Mouse (Mus musculus) kidney, postnatal 25 days (tissue): Measurements from ENCODE around the gene Nol12.
A peak's percentile ranks its signal among the peaks of the same experiment; 100 is the strongest.

Experiments used
- DNase-seq, 2 experiments: peaks; one replicate each; pipeline ENCODE4 v3.0.0; 2021; ENCODE audit warnings: mixed read lengths in 2 of 2

The Nol12 gene

DNA sequence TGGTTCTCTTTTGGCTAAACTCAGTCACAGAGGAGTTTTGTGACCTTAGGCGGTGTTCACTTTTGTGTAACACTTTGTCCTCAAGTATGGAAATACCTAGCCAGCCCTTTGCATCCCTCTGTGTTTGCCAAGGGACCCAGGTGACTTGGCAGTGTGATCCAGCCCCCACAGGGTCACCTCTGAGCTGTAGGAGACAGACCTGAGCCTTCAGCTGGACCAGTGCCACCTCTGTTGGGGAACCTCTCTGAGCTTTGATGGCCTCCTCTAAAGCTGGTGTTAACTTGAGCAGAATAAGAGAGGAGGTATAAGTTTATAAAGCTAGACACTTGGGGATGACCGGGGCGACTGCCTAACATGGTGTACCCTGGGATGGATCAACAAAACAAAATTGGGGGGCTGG, 14.2 kb downstream of the Nol12 start:
- DNase-seq, result no peak

DNA sequence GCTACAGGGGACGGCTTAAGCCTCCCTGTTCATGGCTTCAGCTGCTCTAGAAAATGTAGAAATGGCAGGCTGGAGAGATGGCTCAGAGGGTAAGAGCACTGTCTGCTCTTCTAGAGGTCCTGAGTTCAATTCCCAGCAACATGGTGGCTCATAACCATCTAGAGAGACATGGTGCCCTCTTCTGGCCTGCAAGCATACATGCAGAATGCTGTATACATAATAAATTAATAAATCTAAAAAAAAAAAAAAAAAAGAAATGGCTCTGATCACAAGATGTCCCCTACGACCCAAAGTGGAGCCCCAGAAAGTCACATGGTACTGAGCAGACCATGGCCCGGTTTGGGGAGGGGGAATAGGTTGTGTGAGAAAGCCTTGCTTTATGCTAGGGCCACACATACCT, 20.9 kb downstream of the Nol12 start:
- no peak for DNase-seq

DNA sequence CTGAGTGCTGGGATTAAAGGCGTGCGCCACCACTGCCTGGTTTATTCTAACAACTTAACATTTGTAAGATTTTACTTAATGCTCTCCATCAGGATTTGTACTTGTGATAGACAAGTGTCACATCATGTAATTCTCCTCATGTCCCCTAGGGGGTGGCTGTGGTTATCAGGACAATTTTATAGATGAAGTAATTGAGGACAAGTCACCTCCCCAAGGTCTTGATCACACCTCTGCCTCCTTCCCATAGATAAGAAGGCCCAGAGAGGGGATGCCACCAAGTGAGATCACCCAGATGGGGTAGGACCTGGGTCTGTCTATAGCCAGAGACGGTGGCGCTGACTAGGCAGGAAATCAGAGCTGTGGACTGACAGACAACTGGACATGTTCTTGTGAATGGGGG, 21.6 kb downstream of the Nol12 start:
- peak in 1 of 2 experiments; percentile 36 for DNase-seq

DNA sequence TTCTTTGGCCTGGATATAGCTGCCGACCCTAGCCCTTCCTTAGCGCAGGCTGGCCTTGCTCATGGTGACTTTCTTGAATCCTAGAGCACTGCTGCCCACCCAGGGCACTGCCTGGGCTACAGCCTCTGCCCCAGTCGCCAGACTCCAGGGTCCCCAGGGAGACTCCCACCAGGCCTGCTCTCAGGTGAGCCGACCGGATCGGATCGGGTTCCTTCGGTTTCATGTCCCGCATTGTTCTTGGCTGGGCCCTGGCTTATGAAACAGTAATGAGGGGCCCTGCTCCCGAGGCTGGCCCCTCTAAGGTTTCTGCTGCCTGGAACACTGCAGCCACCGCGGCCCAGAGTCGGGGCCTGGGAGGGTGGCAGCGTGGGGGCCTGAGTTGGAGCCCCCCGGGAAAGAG, 22.3 kb downstream of the Nol12 start:
- DNase-seq, result no peak

DNA sequence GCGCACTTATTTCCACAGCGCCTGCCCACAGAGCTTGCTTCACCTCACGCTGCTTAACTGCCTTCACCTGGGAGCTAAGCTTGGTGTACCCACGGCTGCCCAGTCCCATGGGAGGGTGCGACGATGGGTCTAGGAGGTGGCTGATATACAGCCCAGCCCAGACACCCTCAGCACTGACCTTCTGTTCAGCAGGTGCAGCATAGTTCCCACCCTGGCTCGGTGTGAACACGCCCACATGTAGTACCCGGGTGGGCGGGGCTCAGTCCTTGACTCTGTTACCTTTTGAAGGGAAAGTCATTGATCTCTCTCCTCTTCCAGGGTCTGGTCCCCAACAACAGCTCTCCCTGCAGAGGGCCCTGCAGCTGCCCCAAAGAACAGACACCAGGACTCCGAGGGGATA, 24.8 kb downstream of the Nol12 start:
- DNase-seq, result no peak

DNA sequence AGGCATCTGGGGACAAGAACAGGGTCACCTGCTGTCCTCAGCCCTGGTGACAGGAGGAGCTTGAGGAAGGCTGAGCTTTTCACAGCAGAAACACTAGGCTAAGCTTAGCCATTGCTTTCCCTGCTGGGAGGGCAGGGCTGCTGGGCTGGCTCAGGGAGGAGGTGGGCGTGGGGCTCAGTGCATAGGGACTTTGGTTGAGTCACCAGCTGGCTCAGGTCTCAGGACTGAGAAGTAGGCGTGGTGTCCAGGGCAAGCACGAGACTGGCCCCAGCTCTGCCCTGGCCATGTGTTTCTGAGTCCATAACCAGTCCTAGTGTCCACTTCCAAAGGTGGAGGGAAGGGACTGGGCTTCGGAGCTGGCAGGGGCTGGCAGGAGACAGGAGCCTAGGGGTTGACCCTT, 25.4 kb downstream of the Nol12 start:
- DNase-seq, result no peak

DNA sequence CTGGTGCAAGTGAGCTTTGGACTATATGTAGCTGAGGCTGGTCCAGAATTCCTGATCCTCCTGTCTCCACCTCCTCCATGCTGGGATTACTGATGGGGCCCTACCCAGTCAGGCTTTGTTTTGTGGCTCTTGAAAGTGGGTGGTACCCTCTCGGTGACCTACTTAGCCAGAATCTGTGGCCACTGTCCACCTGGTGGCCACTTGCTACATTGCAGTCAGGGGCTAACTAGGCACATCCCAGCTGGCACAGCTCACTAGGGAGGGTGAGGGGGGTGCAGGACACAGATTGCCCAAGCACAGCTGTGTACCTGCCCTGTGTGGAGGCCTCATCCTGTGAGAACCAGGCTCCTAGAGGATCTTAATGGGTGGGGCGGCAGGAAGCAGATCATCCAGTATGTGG, 28.2 kb downstream of the Nol12 start:
- peak; percentile 80 for DNase-seq

DNA sequence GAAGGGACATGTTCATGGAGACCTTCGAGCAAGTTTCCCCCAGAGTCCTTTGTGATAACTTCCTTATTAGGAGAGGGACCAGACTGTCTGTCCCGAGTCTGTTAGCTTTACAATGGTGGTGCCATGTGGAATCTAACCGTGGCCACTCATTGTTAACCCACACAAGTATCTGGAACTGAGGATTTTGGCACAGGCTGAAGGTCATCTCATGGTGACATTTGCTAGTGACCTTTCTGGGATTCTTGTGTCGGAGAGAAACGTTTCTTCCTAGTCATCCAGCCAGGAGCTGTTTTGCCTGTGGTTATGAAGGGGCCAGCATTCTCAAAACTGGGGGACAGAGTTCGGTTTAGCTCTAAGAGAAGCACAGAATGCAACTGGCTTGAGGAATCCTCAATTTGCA, 36.9 kb downstream of the Nol12 start:
- DNase-seq, result no peak

DNA sequence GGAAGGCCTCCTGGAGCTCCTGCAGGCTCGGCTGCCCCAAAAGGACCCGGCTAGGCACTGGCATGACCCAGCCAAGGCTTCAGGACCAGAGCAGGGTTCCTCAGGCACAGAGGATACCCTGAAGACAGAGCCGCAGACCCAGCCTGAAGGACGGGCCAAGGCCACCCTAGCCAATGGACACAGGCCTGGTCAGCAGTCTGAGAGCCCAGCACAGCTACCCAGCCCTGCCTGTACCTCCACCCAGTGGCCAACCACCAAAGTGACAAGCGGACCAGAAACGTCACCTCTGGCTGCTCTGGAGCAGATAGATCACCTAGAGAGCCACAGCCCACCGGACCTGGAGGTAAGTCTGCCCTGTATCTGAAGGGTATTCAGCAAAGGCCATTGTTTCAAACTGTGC, 39.2 kb downstream of the Nol12 start:
- DNase-seq, result peak in 1 of 2 experiments; percentile 14

DNA sequence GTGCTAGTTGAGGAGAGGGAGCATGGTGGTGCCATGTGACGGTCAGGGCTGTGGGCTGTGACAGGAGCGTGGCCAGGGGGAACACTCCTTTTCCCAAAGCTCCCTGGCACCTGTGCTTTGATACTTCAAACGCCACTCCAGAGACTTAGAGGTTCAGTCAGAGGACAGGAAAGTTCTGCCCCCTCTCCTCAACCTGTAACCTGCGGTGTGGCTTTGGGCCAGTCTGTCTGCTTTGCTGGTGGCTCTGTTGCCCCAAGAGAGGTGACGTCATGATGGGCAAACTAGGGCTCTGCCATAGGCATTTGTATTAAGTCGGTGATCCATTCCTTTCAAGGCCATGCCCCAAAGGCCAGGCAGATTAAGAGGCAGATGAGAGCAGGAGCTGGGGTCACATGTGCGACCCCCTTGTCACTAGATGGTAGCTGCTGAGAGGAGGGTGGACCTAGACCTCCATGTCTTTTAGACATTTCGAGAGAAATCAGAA, 43.0 kb downstream of the Nol12 start:
- DNase-seq, result no peak

DNA sequence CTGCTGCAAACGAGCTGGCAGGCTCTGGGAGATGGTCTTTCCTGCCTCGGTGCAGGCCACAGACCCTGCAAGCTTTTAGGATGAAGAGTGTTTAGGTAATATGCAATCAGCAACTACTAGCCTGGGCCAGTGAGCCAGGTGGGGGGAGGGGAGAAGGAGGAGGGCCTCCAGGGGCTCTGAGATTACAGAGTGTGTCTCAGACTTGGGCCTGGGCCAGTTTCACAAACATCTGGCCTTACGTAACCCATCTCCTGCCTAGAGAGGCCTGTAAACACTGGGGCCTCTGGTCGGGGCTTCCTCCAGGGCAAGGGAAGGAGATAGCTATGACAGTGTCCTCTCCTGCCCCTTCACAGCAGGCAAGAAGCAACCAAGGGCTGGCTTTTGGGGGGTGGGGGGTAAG, 44.1 kb downstream of the Nol12 start:
- peak; percentile 62 to 83 for DNase-seq

DNA sequence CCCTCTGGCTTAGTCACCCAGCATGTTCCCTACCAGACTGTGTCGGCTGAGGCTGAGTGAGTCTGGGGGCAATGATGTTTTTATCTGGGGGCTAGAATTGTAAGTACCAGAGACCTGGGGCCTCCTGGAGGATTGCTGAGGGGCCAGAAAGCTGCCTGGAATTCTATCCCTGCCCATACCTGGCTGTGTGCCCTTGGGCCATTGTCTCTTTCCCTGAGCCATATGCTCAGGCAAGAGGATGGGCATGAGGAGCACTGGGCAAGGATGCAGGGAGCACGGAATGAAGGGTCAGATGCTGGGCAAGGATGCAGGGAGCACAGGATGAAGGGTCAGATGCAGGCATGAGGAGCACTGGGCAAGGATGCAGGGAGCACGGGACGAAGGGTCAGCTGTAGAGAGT, 45.4 kb downstream of the Nol12 start:
- DNase-seq, result no peak

DNA sequence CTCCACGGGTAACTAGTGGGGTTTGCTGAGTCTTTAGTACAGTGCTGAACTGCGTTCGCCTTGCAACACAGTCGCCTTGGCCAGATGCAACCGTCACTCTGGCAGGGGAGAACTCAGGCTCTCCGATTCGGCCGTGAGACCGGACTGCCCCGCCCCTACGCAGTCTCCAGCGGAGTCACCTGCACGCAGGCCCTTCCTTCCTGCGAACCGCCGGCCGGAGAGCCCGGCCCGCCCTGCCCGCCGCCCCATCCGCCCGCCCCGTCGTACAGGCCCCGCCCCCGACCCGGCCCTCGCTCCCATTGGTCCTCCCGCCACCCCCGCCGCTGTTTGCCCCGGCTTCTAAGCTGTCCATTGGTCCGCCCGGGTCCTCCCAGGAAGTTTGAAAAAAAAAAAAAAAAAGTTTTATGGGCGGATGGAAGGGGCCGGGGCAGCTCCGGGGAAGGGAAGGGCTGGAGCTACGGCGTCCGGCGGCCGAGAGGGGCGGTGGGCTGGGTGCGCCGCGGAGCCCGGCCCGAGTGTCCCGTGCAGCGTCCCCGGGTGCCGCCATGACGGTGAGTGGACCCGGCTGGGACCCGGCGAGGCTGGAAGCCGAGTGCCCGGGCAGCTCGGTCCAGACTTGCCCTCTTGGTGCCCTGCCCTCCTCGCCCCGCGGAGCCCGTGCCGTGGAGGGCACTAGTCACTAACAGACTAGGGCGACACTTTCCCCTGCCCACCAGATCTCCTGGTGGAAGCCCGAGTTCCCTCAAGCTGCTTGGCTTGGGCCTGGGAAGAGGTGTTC, 48.1 kb downstream of the Nol12 start:
- DNase-seq, result peak; percentile 95 to 98

DNA sequence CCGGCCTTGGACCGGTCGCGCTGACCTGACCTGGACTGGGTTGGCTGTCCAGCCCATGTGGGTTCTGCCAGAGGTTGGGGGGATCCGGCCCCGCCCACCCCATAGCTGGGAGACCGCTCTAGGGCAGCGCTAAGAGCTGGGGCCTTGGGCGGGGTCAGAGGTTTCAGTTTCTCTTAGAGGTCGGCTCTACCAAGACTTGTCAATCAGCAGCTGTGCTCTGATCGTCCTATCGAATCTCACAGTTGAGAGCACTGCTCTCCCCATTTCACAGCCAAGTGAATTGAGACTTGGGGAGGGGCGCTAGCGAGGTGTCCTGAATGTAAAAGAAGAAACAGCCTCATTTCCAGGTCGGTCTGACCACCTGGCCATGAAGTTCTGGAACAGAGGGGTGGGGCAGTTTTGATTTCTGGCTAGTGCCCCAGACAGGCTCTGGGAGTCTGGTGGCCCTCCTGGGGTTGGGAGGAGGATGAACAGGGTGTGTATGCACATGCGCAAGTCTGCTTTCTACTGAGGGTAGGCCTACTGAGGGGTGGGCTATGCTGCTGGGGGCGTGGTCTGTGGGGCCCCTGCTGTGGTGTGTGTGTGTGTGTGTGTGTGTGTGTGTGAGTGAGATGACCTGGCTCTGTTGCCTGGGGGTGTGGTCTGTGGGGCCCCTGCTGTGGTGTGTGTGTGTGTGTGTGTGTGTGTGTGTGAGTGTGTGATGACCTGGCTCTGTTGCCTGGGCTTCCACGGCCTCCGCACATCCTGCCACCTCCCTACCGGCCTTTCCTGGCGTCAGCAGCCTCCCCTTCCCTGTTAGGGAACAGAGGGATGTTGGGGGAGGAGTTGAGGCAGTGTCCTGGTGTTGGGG, 48.9 kb downstream of the Nol12 start:
- DNase-seq, result peak; percentile 61 to 87

DNA sequence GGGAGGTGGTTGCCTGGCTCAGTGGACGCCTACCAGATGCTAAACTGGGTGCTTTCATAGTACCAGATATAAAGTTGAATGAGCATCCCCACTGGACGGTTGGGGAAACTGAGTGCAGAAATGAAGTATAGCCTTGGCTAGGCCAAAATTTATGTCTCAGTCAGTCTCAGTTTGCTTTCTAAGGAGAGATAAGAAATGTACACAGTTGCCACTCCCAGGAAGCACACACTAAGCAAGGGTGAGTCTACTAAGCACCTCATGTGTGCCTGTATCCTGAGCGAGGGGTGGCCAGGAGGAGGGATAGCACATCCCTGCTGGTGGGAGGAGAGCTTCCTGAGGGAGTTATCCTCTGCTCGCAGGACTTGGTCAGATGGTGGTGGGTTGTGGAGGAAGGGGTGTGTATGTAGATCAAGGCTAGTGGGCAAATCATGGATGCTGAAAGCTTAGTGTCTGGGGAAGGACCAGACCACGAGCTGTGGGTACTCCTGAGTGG, 49.6 kb downstream of the Nol12 start:
- no peak for DNase-seq

DNA sequence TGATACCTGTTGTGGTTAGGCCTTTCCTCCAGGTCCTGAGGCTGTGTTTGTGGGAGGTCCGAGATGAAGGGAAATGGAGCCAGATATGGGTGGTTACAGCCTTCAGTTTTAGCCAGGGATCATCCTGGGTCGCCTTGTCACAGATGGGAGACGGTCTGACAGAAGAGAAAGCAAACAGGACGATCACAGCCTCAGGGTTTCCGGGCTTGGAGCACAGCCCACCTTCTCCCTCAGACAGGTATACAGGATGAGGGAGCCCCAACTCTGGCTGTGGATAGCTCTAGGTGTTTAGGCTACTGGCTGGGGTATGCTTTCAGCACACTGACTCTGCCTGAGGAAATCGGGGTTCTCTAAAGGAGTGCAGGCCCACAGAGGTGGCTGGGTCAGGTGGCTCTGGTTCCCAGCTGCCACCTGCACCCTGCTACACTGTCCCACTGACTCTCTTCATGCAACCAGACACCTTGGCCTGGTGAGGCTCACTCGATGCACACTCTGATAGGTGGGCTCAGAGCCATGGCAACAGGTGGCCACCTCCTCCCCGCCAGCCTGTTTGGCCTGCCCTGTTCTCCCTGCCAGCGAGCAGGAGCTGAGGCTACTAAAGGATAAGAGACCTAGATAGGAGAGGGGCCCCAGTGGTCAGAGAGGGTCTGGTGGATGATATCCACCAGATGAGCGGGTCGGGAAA, 51.9 kb downstream of the Nol12 start:
- peak; percentile 34 to 75 for DNase-seq

DNA sequence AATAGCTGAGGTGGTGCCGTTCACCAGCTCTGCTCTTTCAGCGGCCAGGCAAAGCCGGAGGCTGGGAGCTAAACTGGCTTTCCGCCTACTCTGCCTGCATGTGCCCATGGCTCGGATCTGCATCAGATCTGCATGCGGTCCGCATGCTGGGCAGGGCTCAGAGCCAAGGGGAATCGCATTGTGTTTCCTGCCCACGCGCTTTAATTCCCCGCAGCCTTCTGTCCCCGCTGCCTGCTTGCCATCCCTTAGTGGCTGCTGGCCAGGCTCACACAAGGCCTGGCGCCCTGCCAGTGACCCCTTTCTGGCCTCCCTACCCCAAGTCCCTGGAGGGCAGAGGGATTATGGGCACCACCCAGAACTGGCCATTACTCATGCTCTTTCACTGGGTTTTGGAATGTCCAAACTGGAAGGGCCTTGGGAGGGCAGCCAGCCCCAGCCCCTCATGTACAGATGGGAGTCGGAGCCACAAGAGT, 53.8 kb downstream of the Nol12 start:
- DNase-seq, result peak; percentile 69 to 84

DNA sequence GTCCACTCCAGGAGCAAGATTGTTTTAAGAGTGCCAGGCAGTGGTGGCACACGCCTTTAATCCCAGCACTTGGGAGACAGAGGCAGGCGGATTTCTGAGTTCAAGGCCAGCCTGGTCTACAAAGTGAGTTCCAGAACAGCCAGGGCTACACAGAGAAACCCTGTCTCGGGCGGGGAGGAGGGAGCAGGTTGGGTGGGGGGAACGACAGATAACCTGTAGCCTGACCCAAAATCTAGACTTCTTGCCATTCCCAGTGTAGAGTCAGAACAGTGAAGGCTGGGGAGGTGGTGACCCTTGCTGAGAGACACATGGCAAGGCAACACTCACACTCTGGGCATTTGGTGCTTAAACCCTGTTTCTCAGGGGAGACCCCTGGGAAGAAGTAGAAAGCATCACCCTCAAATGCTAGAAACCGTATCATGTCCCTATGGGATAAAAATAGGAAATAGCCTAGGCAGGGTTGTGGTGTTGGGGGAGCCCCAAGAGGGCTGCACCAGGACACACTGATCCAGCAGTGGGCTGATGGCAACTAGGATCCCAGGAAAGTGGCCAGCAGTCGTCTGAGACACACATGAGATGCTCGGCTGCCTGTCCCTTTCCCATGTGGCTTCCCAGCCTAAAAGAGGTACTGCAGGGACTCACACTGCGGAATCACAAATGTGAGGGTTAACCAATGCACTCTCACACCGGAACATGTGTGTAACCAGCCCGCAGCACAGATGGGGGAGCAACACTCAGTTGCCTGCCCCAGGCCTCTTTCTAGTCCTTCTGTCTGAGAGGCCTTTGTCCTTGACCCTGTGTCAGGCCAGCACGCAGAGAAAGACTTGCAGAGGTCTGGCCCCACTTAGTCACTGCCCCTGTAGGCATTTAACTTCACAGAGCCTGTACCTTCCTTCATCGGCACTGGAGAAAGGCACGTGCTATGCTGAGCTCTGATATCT, 54.7 kb downstream of the Nol12 start:
- DNase-seq, result no peak

DNA sequence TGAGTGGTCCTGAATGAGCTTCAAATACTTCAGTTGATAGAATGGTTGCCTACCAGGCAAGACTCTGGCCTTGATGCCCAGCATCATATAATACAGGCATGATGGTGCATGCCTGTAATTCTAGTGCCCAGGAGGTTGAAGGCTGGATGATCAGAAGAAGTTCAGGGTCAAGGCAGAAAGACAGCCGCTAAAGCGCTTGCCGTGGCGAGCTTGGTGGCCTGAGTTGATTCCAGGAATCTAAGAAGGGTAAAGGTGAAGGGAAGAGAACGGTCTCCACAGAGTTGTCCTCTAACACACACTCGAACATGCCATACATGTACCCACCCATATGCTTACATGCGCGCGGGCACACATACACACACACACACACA, 55.3 kb downstream of the Nol12 start:
- no peak for DNase-seq

DNA sequence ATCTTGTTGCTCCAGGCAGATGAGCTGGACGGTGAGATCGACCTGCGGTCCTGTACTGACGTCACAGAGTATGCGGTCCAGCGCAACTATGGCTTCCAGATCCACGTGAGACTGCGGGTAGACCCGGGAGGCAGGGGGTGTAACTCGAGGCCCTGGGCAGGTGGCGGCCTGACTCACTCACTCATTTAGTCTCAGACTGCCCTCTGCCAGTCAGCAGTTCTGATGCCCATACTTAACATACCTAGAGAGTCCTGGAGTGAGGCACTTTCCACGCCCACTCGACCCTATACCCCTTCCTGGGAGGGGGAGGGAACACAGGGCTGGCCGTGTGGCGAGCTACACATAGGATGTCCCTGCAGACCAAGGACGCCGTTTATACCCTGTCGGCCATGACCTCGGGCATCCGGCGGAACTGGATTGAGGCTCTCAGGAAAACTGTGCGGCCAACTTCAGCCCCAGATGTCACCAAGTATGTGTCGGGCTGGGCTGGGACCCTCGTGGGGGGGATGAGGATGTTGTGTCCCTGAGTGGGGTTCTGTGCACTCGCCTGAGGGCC, 56.3 kb downstream of the Nol12 start:
- no peak for DNase-seq

DNA sequence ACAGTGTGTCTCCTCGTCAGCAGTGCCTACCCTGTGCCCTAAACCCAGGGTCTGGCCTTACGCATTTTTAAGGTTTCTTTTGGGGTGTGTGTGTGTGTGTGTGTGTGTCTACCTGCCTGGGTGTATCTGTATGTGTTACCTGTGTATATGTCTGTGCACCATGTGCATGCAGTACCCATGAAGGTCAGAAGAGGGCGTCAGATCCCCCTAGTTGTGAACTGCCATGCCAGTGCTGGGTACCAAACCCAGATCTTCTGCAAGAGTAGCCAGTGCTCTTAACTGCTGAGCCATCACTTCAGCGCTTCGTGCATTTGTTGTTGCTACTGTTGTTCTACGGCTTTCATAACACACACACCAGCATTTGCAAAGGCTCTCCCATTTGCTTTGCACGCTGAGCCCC, 57.5 kb downstream of the Nol12 start:
- peak in 1 of 2 experiments; percentile 22 for DNase-seq

DNA sequence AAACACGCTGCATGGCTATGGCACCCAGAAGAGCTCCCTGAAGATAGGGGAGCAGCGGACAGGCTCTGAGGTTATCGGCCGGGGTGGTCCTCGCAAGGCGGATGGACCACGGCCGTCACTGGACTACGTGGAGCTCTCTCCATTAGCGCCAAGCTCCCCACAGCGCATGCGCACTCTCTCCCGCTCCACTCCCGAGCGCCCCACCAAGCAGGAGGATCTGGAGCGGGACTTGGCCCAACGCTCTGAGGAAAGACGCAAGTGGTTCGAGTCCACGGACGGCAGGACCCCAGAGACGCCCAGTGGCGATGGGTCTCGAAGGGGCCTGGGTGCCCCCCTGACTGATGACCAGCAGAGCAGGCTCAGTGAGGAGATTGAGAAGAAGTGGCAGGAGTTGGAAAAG, 58.2 kb downstream of the Nol12 start:
- DNase-seq, result no peak
